Mouse (Mus musculus) hindbrain, embryonic 14.5 days (tissue): ENCODE data around the gene Mcrip2. TPM values are rescaled to one million over a fixed set of nuclear protein-coding genes. Genes with fewer than 3 reads are reported as not detected.

ENCODE experiments used
- ATAC-seq: fragments of 200-750 bp; cut with Nextera tagmentation; 2 replicates; pipeline ENCODE4 v1.8.0; 2017; ENCODE audit warnings: moderate number of reproducible peaks, mild to moderate bottlenecking, moderate TSS enrichment, moderate library complexity; ENCODE audit not compliant: low FRiP score
- DNase-seq: peaks from one replicate; pipeline ENCODE4 v3.0.0-alpha.2; 2015; ENCODE audit warnings: low spot score
- H3K27ac ChIP-seq: fragments of 300-500 bp; sonication (generic); 2 replicates; pipeline ENCODE4 v1.5.1; 2014; ENCODE audit warnings: mild to moderate bottlenecking, moderate library complexity
- H3K27me3 ChIP-seq: fragments of 300-500 bp; sonication (generic); 2 replicates; pipeline ENCODE4 v1.6.1; 2014; ENCODE audit warnings: mild to moderate bottlenecking, low read length, mixed read lengths; ENCODE audit not compliant: control insufficient read depth, insufficient read depth
- H3K36me3 ChIP-seq: fragments of 300-500 bp; sonication (generic); replicated peaks from 2 replicates; pipeline ENCODE4 v1.6.1; 2014; ENCODE audit not compliant: control insufficient read depth, insufficient read depth
- H3K4me1 ChIP-seq: fragments of 300-500 bp; sonication (generic); replicated peaks from 2 replicates; pipeline ENCODE4 v1.6.1; 2014; ENCODE audit warnings: antibody characterized with exemption, low read length, mixed read lengths; ENCODE audit not compliant: control insufficient read depth, insufficient read depth
- H3K4me2 ChIP-seq: fragments of 300-500 bp; sonication (generic); replicated peaks from 2 replicates; pipeline ENCODE4 v1.6.1; 2014; ENCODE audit warnings: mild to moderate bottlenecking, moderate library complexity
- H3K4me3 ChIP-seq: fragments of 300-500 bp; sonication (generic); replicated peaks from 2 replicates; pipeline ENCODE4 v1.5.1; 2014; ENCODE audit warnings: mild to moderate bottlenecking, low read length
- H3K9ac ChIP-seq: fragments of 300-500 bp; sonication (generic); 2 replicates; pipeline ENCODE4 v1.6.1; 2014
- H3K9me3 ChIP-seq: fragments of 300-500 bp; sonication (generic); 2 replicates; pipeline ENCODE4 v1.6.1; 2016; ENCODE audit warnings: low read length; ENCODE audit not compliant: control insufficient read depth
- WGBS: fragments of 180-500 bp; shearing (Covaris S2); extraction: QIAGEN DNeasy Blood & Tissue Kit; methylation state at CpG from one replicate; pipeline ENCODE4 v1.1.7; 2014; 5-methylcytosine and 5-hydroxymethylcytosine counted together
- polyA plus RNA-seq: library from polyadenylated mRNA; unstranded; fragments of >200 nt; fragmentation: Nextera tagmentation; extraction: Ambion mirVana; gene quantifications from 2 replicates; pipeline ENCODE4 v1.2.1, GENCODE M21; 2014

The Mcrip2 gene
- polyA plus RNA-seq, 1 experiment from 2014 or later, result 26.8 TPM

- Histone ChIP-seq H3K9me3 (no peaks in the 10 kb centered on the region), H3K27ac (peak within 1 kb of the TSS; percentile 90), H3K4me2 (peak within 1 kb of the TSS; percentile 94), H3K4me3 (peak within 1 kb of the TSS; percentile 68), H3K36me3 (no peaks in the 10 kb centered on the region), H3K4me1 (peaks cover 14% of the 10 kb centered on the region), H3K9ac (peak within 1 kb of the TSS; percentile 83), H3K27me3 (no peaks in the 10 kb centered on the region)
- DNase-seq (peak; percentile 95), ATAC-seq (peak; percentile 93)
- WGBS, result 4% methylated on average over 61 of the region's 65 CpGs
These were observed 7.5 kb downstream of the Mcrip2 start, which contains the start of gene Wdr90 for GRCm38 (mm10) chr17:25860832-25861703. Wdr90 (minus strand) TSS chr17:25861501.

- DNase-seq (no peak), ATAC-seq (no peak)
- H3K4me2 ChIP-seq, result peak overlapping the region; percentile 94
- no peaks in the 10 kb centered on the region for H3K27me3 ChIP-seq
- H3K9me3 ChIP-seq, result no peaks in the 10 kb centered on the region
- H3K36me3 ChIP-seq, result no peaks in the 10 kb centered on the region
- H3K9ac ChIP-seq, result peak overlapping the region; percentile 83; the same call in 1 of the 2 replicates
- H3K4me1 ChIP-seq, result peaks cover 14% of the 10 kb centered on the region
- no peak overlapping the region for H3K27ac ChIP-seq
- 94% methylated on average over 6 of the region's 6 CpGs for WGBS
- peak overlapping the region; percentile 68; the same call in 1 of the 2 replicates for H3K4me3 ChIP-seq
These were observed 8.3 kb downstream of the Mcrip2 start for GRCm38 (mm10) chr17:25860229-25860628.

GRCm38 (mm10) chr17:25844396-25844901 is 24.1 kb downstream of the Mcrip2 start, which contains the start of gene Rhot2:
Rhot2 (minus strand) TSS chr17:25844851.
- Histone ChIP-seq H3K9ac (peak within 1 kb of the TSS; percentile 86), H3K4me1 (peaks cover 9% of the 10 kb centered on the region; the same call in 1 of the 2 replicates), H3K36me3 (peaks cover 54% of the 10 kb centered on the region), H3K9me3 (no peaks in the 10 kb centered on the region), H3K27ac (peak within 1 kb of the TSS; percentile 66), H3K27me3 (no peaks in the 10 kb centered on the region), H3K4me2 (peak within 1 kb of the TSS; percentile 95), H3K4me3 (peak within 1 kb of the TSS; percentile 82)
- peak; percentile 94 for ATAC-seq
- under 1% methylated on average over 20 of the region's 21 CpGs for WGBS
- peak; percentile 89 for DNase-seq

- Histone ChIP-seq H3K27me3 (no peaks in the 10 kb centered on the region), H3K4me2 (peak overlapping the region; percentile 95), H3K4me3 (peak overlapping the region; percentile 82), H3K27ac (peak overlapping the region; percentile 66), H3K9ac (peak overlapping the region; percentile 86), H3K9me3 (no peaks in the 10 kb centered on the region), H3K4me1 (peaks cover 9% of the 10 kb centered on the region; the same call in 1 of the 2 replicates), H3K36me3 (peaks cover 54% of the 10 kb centered on the region)
- 4% methylated on average over 37 of the region's 38 CpGs for WGBS
- peak; percentile 42 for ATAC-seq
- DNase-seq, result no peak
These were observed 24.7 kb downstream of the Mcrip2 start for GRCm38 (mm10) chr17:25843636-25844395.

- ATAC-seq (no peak), DNase-seq (no peak)
- Histone ChIP-seq H3K36me3 (peaks cover 57% of the 10 kb centered on the region), H3K9ac (0 out of 2 replicates have a peak overlapping the region, but pooled peaks have one; percentile 20), H3K4me1 (peaks cover 10% of the 10 kb centered on the region; the same call in 1 of the 2 replicates), H3K4me2 (peak overlapping the region; percentile 95), H3K27me3 (no peaks in the 10 kb centered on the region), H3K4me3 (peak overlapping the region; percentile 82), H3K9me3 (no peaks in the 10 kb centered on the region), H3K27ac (no peak overlapping the region)
- WGBS, result 94% methylated on average over 4 of the region's 4 CpGs
These were observed 25.4 kb downstream of the Mcrip2 start for GRCm38 (mm10) chr17:25843122-25843521.

GRCm38 (mm10) chr17:25842509-25842908 is 26.1 kb downstream of the Mcrip2 start:
- peaks cover 56% of the 10 kb centered on the region for H3K36me3 ChIP-seq
- no peaks in the 10 kb centered on the region for H3K27me3 ChIP-seq
- DNase-seq, result no peak
- peaks cover 16% of the 10 kb centered on the region for H3K4me1 ChIP-seq
- H3K4me2 ChIP-seq, result no peak overlapping the region
- H3K9me3 ChIP-seq, result no peaks in the 10 kb centered on the region
- H3K4me3 ChIP-seq, result no peak overlapping the region
- H3K27ac ChIP-seq, result no peak overlapping the region
- ATAC-seq, result no peak
- no peak overlapping the region for H3K9ac ChIP-seq
- 85% methylated on average over 3 of the region's 3 CpGs for WGBS

- 97% methylated on average over 22 of the region's 22 CpGs for WGBS
These were observed 27.3 kb downstream of the Mcrip2 start, which contains the start of gene Gm20683 for GRCm38 (mm10) chr17:25841117-25841880. Gm20683 (minus strand) TSS chr17:25841763.

GRCm38 (mm10) chr17:25840519-25840918 is 28.0 kb downstream of the Mcrip2 start:
- WGBS, result 94% methylated on average over 6 of the region's 6 CpGs
- no peaks in the 10 kb centered on the region for H3K27me3 ChIP-seq
- H3K36me3 ChIP-seq, result peaks cover 51% of the 10 kb centered on the region
- ATAC-seq, result no peak
- H3K4me2 ChIP-seq, result no peak overlapping the region
- DNase-seq, result no peak
- H3K9ac ChIP-seq, result no peak overlapping the region
- no peaks in the 10 kb centered on the region for H3K9me3 ChIP-seq
- no peak overlapping the region for H3K4me3 ChIP-seq
- H3K27ac ChIP-seq, result no peak overlapping the region
- peaks cover 36% of the 10 kb centered on the region for H3K4me1 ChIP-seq

More at GRCm38 (mm10) chr17:25841117-25841880, 27.3 kb downstream of the Mcrip2 start, which contains the start of gene Gm20683:
- no peak for ATAC-seq
- H3K4me3 ChIP-seq, result no peak within 1 kb of the TSS
- H3K36me3 ChIP-seq, result peaks cover 53% of the 10 kb centered on the region
- DNase-seq, result no peak
- H3K4me2 ChIP-seq, result no peak within 1 kb of the TSS
- peaks cover 28% of the 10 kb centered on the region for H3K4me1 ChIP-seq
- no peaks in the 10 kb centered on the region for H3K9me3 ChIP-seq
- no peaks in the 10 kb centered on the region for H3K27me3 ChIP-seq
- H3K27ac ChIP-seq, result no peak within 1 kb of the TSS
- H3K9ac ChIP-seq, result no peak within 1 kb of the TSS
